Mouse (Mus musculus): Measurements from ENCODE around the gene Shroom1.

GRCm38 (mm10) chr11:53433057-53433456 lies 23.9 kb upstream of the Shroom1 start:
- no peak for TF ChIP-seq CTCF (IDR thresholded peaks at IDR 0.05; ENCODE audit: low read depth)
- TF ChIP-seq EP300 (optimal IDR thresholded peaks at IDR 0.05), result no peak
